Mouse (Mus musculus): ENCODE data around the gene Bnc2. TPM values are rescaled to one million over a fixed set of nuclear protein-coding genes. Genes with fewer than 3 reads are reported as not detected.

Gene Bnc2
- polyA plus RNA-seq, 1 experiment, result 1.8 TPM

GRCm38 (mm10) chr4:84276081-84276480 is 399.0 kb downstream of the Bnc2 start:
- Histone ChIP-seq H3K4me1 (replicated peaks; ENCODE audit: control insufficient read depth, insufficient read depth, low read length) (no peaks in the 10 kb centered on the region), H3K27me3 (ENCODE audit: control insufficient read depth, insufficient read depth, low read length) (no peaks in the 10 kb centered on the region), H3K36me3 (ENCODE audit: control insufficient read depth, insufficient read depth, low read length) (no peaks in the 10 kb centered on the region), H3K4me3 (ENCODE audit: control insufficient read depth, insufficient read depth, low read length) (no peak overlapping the region), H3K27ac (ENCODE audit: control insufficient read depth, insufficient read depth, low read length) (no peak overlapping the region)
- no peak for TF ChIP-seq POLR2A (IDR thresholded peaks at IDR 0.05; ENCODE audit: control insufficient read depth, extremely low read depth, insufficient read depth, low read length, poor library complexity)
- TF ChIP-seq CTCF (IDR thresholded peaks at IDR 0.05; ENCODE audit: borderline replicate concordance, control insufficient read depth, extremely low read depth, insufficient read depth, low read length, poor library complexity), result no peak
- 96% methylated on average over 14 of the region's 14 CpGs for WGBS
- no peak for DNase-seq

- TF ChIP-seq CTCF (IDR thresholded peaks at IDR 0.05; ENCODE audit: borderline replicate concordance, control insufficient read depth, extremely low read depth, insufficient read depth, low read length, poor library complexity) (no peak), POLR2A (IDR thresholded peaks at IDR 0.05; ENCODE audit: control insufficient read depth, extremely low read depth, insufficient read depth, low read length, poor library complexity) (no peak)
- no peak for DNase-seq
- Histone ChIP-seq H3K4me1 (replicated peaks; ENCODE audit: control insufficient read depth, insufficient read depth, low read length) (no peaks in the 10 kb centered on the region), H3K36me3 (ENCODE audit: control insufficient read depth, insufficient read depth, low read length) (no peaks in the 10 kb centered on the region), H3K27me3 (ENCODE audit: control insufficient read depth, insufficient read depth, low read length) (no peaks in the 10 kb centered on the region), H3K27ac (ENCODE audit: control insufficient read depth, insufficient read depth, low read length) (no peak overlapping the region), H3K4me3 (ENCODE audit: control insufficient read depth, insufficient read depth, low read length) (no peak overlapping the region)
- WGBS, result 92% methylated on average over 3 of the region's 3 CpGs
These were observed 400.9 kb downstream of the Bnc2 start for GRCm38 (mm10) chr4:84274158-84274557.

GRCm38 (mm10) chr4:84272867-84273266 is 402.2 kb downstream of the Bnc2 start:
- H3K36me3 ChIP-seq (ENCODE audit: control insufficient read depth, insufficient read depth, low read length), result no peaks in the 10 kb centered on the region
- H3K27me3 ChIP-seq (ENCODE audit: control insufficient read depth, insufficient read depth, low read length), result no peaks in the 10 kb centered on the region
- no peak for DNase-seq
- 97% methylated on average over 2 of the region's 2 CpGs for WGBS
- H3K27ac ChIP-seq (ENCODE audit: control insufficient read depth, insufficient read depth, low read length), result no peak overlapping the region
- H3K4me1 ChIP-seq (replicated peaks; ENCODE audit: control insufficient read depth, insufficient read depth, low read length), result no peaks in the 10 kb centered on the region
- H3K4me3 ChIP-seq (ENCODE audit: control insufficient read depth, insufficient read depth, low read length), result no peak overlapping the region
- TF ChIP-seq POLR2A (IDR thresholded peaks at IDR 0.05; ENCODE audit: control insufficient read depth, extremely low read depth, insufficient read depth, low read length, poor library complexity), result no peak
- TF ChIP-seq CTCF (IDR thresholded peaks at IDR 0.05; ENCODE audit: borderline replicate concordance, control insufficient read depth, extremely low read depth, insufficient read depth, low read length, poor library complexity), result no peak

GRCm38 (mm10) chr4:84269845-84270244 is 405.2 kb downstream of the Bnc2 start:
- Histone ChIP-seq H3K4me1 (replicated peaks; ENCODE audit: control insufficient read depth, insufficient read depth, low read length) (no peaks in the 10 kb centered on the region), H3K36me3 (ENCODE audit: control insufficient read depth, insufficient read depth, low read length) (no peaks in the 10 kb centered on the region), H3K27ac (ENCODE audit: control insufficient read depth, insufficient read depth, low read length) (no peak overlapping the region), H3K4me3 (ENCODE audit: control insufficient read depth, insufficient read depth, low read length) (no peak overlapping the region), H3K27me3 (ENCODE audit: control insufficient read depth, insufficient read depth, low read length) (no peaks in the 10 kb centered on the region)
- TF ChIP-seq POLR2A (IDR thresholded peaks at IDR 0.05; ENCODE audit: control insufficient read depth, extremely low read depth, insufficient read depth, low read length, poor library complexity) (no peak), CTCF (IDR thresholded peaks at IDR 0.05; ENCODE audit: borderline replicate concordance, control insufficient read depth, extremely low read depth, insufficient read depth, low read length, poor library complexity) (no peak)
- no peak for DNase-seq
- 94% methylated on average over 6 of the region's 6 CpGs for WGBS

GRCm38 (mm10) chr4:84247356-84247755 is 427.7 kb downstream of the Bnc2 start:
- TF ChIP-seq POLR2A (IDR thresholded peaks at IDR 0.05; ENCODE audit: control insufficient read depth, extremely low read depth, insufficient read depth, low read length, poor library complexity), result no peak
- TF ChIP-seq CTCF (IDR thresholded peaks at IDR 0.05; ENCODE audit: borderline replicate concordance, control insufficient read depth, extremely low read depth, insufficient read depth, low read length, poor library complexity), result no peak
- H3K27ac ChIP-seq (ENCODE audit: control insufficient read depth, insufficient read depth, low read length), result no peak overlapping the region
- H3K4me3 ChIP-seq (ENCODE audit: control insufficient read depth, insufficient read depth, low read length), result no peak overlapping the region
- H3K4me1 ChIP-seq (replicated peaks; ENCODE audit: control insufficient read depth, insufficient read depth, low read length), result no peaks in the 10 kb centered on the region
- no peaks in the 10 kb centered on the region for H3K27me3 ChIP-seq (ENCODE audit: control insufficient read depth, insufficient read depth, low read length)
- no peaks in the 10 kb centered on the region for H3K36me3 ChIP-seq (ENCODE audit: control insufficient read depth, insufficient read depth, low read length)
- 99% methylated on average over 2 of the region's 2 CpGs for WGBS
- no peak for DNase-seq

- Histone ChIP-seq H3K36me3 (ENCODE audit: control insufficient read depth, insufficient read depth, low read length) (no peaks in the 10 kb centered on the region), H3K4me1 (replicated peaks; ENCODE audit: control insufficient read depth, insufficient read depth, low read length) (no peaks in the 10 kb centered on the region), H3K27me3 (ENCODE audit: control insufficient read depth, insufficient read depth, low read length) (no peaks in the 10 kb centered on the region), H3K4me3 (ENCODE audit: control insufficient read depth, insufficient read depth, low read length) (no peak overlapping the region), H3K27ac (ENCODE audit: control insufficient read depth, insufficient read depth, low read length) (no peak overlapping the region)
- no peak for TF ChIP-seq CTCF (IDR thresholded peaks at IDR 0.05; ENCODE audit: borderline replicate concordance, control insufficient read depth, extremely low read depth, insufficient read depth, low read length, poor library complexity)
- no peak for TF ChIP-seq POLR2A (IDR thresholded peaks at IDR 0.05; ENCODE audit: control insufficient read depth, extremely low read depth, insufficient read depth, low read length, poor library complexity)
- DNase-seq, result no peak
- WGBS, result 96% methylated on average over 7 of the region's 7 CpGs
These were observed 442.7 kb downstream of the Bnc2 start for GRCm38 (mm10) chr4:84232346-84232745.

DNA sequence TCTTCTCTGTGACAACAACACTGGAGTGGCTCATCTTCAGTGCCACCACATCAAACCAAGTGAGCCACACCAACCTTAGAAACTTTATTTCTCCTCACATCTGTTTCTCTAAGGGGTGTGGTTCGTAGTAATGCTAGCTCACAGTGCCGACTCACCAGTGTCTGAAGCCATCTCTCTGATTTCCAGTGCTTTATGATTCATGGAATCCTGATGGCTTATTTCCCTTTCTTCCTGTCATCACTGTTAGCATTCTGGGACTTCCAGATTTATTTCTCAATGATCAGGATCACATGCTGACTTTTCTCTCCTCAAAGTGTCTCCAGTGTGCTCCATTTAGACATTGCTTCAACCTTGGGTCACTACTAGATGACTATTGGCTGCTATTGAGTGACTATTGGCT is 443.8 kb downstream of the Bnc2 start:
- Histone ChIP-seq H3K27ac (ENCODE audit: control insufficient read depth, insufficient read depth, low read length) (no peak overlapping the region), H3K27me3 (ENCODE audit: control insufficient read depth, insufficient read depth, low read length) (no peaks in the 10 kb centered on the region), H3K4me3 (ENCODE audit: control insufficient read depth, insufficient read depth, low read length) (no peak overlapping the region), H3K4me1 (replicated peaks; ENCODE audit: control insufficient read depth, insufficient read depth, low read length) (no peaks in the 10 kb centered on the region), H3K36me3 (ENCODE audit: control insufficient read depth, insufficient read depth, low read length) (no peaks in the 10 kb centered on the region)
- DNase-seq, result no peak
- WGBS, result 52% methylated on average over 2 of the region's 2 CpGs
- no peak for TF ChIP-seq CTCF (IDR thresholded peaks at IDR 0.05; ENCODE audit: borderline replicate concordance, control insufficient read depth, extremely low read depth, insufficient read depth, low read length, poor library complexity)

Data from thymus, adult 2 months (tissue).